Mouse (Mus musculus) MEL (cell line): ENCODE measurements around the gene Inhbe.

Experiments
- CTCF ChIP-seq, 3 experiments: IDR thresholded peaks in 2 of 3; conservative IDR thresholded peaks in 1 of 3; 2 replicates each; pipeline ENCODE4 v1.5.1; 2011 to 2012; ENCODE audit warnings: low read length in 3 of 3, low read depth in 2 of 3, mild to moderate bottlenecking in 2 of 3, improper control_type of control experiment in 1 of 3, inconsistent platforms in 1 of 3, mixed read lengths in 1 of 3, moderate library complexity in 1 of 3; ENCODE audit not compliant: control insufficient read depth in 1 of 3, insufficient read depth in 1 of 3, poor library complexity in 1 of 3, severe bottlenecking in 1 of 3
- EP300 ChIP-seq, 2 experiments: IDR thresholded peaks; 2 replicates each; pipeline ENCODE4 v1.6.1; 2011; ENCODE audit warnings: improper control_type of control experiment in 2 of 2, low read length in 2 of 2, low read depth in 1 of 2, mild to moderate bottlenecking in 1 of 2
- GATA1 ChIP-seq: IDR thresholded peaks from 2 replicates; pipeline ENCODE4 v1.6.1; 2011; ENCODE audit warnings: low read depth, low read length, improper control_type of control experiment
- MAX ChIP-seq: IDR thresholded peaks from 2 replicates; pipeline ENCODE4 v1.6.1; 2011; ENCODE audit warnings: low read length, improper control_type of control experiment
- NELFE ChIP-seq: IDR thresholded peaks from 2 replicates; pipeline ENCODE4 v1.6.1; 2011; ENCODE audit warnings: low read depth, low read length, improper control_type of control experiment
- POLR2A ChIP-seq, 2 experiments: IDR thresholded peaks; 2 replicates each; pipeline ENCODE4 v1.6.1; 2011 to 2012; ENCODE audit warnings: low read length in 2 of 2, mild to moderate bottlenecking in 2 of 2, control low read depth in 1 of 2, improper control_type of control experiment in 1 of 2, low read depth in 1 of 2, moderate library complexity in 1 of 2; ENCODE audit not compliant: control insufficient read depth in 1 of 2, insufficient read depth in 1 of 2, poor library complexity in 1 of 2
- POLR2AphosphoS5 ChIP-seq: IDR thresholded peaks from 2 replicates; pipeline ENCODE4 v1.6.1; 2012; ENCODE audit warnings: low read depth, borderline replicate concordance, mild to moderate bottlenecking, inconsistent platforms, low read length, moderate library complexity, mixed read lengths
- RAD21 ChIP-seq: IDR thresholded peaks from 2 replicates; pipeline ENCODE4 v1.6.1; 2011; ENCODE audit warnings: mild to moderate bottlenecking, low read depth, low read length, improper control_type of control experiment
- SMC3 ChIP-seq: IDR thresholded peaks from 2 replicates; pipeline ENCODE4 v1.6.1; 2011; ENCODE audit warnings: low read depth, low read length, improper control_type of control experiment
- TBP ChIP-seq: IDR thresholded peaks from 2 replicates; pipeline ENCODE4 v1.8.0; 2011; ENCODE audit warnings: low read depth, low read length, improper control_type of control experiment
- TCF12 ChIP-seq: IDR thresholded peaks from 2 replicates; pipeline ENCODE4 v1.6.1; 2014; ENCODE audit warnings: low read depth, mild to moderate bottlenecking, inconsistent platforms, low read length, improper control_type of control experiment, moderate library complexity
- USF1 ChIP-seq: IDR thresholded peaks from 2 replicates; pipeline ENCODE4 v1.6.1; 2014; ENCODE audit warnings: low read depth, mild to moderate bottlenecking, inconsistent platforms, low read length, improper control_type of control experiment, moderate library complexity

DNA sequence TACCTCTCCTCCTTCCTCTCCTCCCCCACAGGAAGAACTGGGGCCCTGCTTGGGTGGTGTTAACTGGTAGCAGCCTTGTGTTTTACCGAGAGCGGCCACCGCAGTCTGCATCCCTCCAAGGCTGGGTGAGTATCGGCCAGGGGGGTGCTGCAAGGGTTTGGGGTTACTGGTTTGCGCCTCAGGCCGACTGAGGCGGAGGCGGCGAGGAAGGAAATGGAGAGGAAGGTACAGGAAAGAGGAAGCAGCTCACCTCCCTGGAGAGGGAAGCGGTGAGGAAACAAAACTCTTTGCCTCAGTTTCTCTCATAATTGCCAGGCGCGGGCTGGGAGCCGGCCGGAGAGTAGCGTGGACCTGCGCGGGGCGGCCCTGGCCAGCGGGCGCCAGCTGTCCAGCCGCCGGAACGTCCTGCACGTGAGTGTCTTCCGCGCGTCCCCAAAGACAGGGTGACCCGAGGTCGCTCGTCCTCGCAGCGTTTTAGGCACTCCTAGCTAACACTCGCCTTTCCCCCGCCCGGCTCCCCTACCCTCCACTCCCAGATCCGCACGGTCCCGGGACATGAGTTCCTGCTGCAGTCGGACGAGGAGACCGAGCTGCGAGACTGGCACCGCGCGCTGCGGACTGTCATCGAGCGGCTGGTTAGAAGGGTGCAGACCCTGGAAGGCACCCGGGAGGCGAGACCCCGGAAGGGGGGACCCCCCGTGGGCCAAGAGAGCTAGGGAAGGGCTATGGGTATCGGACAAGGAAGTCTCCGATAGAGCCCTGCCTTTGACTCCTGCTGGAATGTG is 28.0 kb downstream of the Inhbe start:
- TF ChIP-seq SMC3 (no peak), CTCF (IDR thresholded peaks at IDR 0.05 in 2 of 3, conservative IDR thresholded peaks at IDR 0.05 in 1 of 3; ENCODE audit: control insufficient read depth in 1 of 3, insufficient read depth in 1 of 3, low read depth in 2 of 3, low read length in 3 of 3, poor library complexity in 1 of 3, severe bottlenecking in 1 of 3) (no peak), EP300 (IDR thresholded peaks at IDR 0.05; ENCODE audit: low read depth in 1 of 2, low read length in 2 of 2) (no peak), RAD21 (no peak), NELFE (no peak), MAX (no peak), TBP (no peak), POLR2A (IDR thresholded peaks at IDR 0.05; ENCODE audit: control insufficient read depth in 1 of 2, insufficient read depth in 1 of 2, low read depth in 1 of 2, low read length in 2 of 2, poor library complexity in 1 of 2) (no peak), USF1 (no peak), GATA1 (no peak), TCF12 (no peak), POLR2AphosphoS5 (no peak)
